Mouse (Mus musculus) ES-Bruce4 (cell line): ENCODE data around the gene Ptprg. TPM values are rescaled to one million over a fixed set of nuclear protein-coding genes. Genes with fewer than 3 reads are reported as not detected.

ENCODE experiments used
- H3K27ac ChIP-seq: 2 replicates; pipeline ENCODE4 v1.5.1; 2012; ENCODE audit warnings: low read length, inconsistent platforms; ENCODE audit not compliant: insufficient read depth
- H3K27me3 ChIP-seq: 2 replicates; pipeline ENCODE4 v1.6.1; 2012; ENCODE audit warnings: mild to moderate bottlenecking, low read length, inconsistent platforms; ENCODE audit not compliant: control insufficient read depth, poor library complexity, insufficient read depth, severe bottlenecking
- H3K36me3 ChIP-seq: 2 replicates; pipeline ENCODE4 v1.6.1; 2012; ENCODE audit warnings: inconsistent platforms, mild to moderate bottlenecking, low read length, moderate library complexity; ENCODE audit not compliant: control insufficient read depth, poor library complexity, insufficient read depth, severe bottlenecking
- H3K4me1 ChIP-seq: one replicate; pipeline ENCODE4 v1.8.1; 2011; ENCODE audit warnings: low read length; ENCODE audit not compliant: control insufficient read depth, insufficient read depth
- H3K4me3 ChIP-seq: 2 replicates; pipeline ENCODE4 v1.5.1; 2011; ENCODE audit warnings: low read depth, mild to moderate bottlenecking, low read length
- H3K9ac ChIP-seq: 2 replicates; pipeline ENCODE4 v1.6.1; 2012; ENCODE audit warnings: low read depth, mild to moderate bottlenecking, inconsistent platforms; ENCODE audit not compliant: poor library complexity, severe bottlenecking
- H3K9me3 ChIP-seq: replicated peaks from 2 replicates; pipeline ENCODE4 v1.6.1; 2012; ENCODE audit warnings: mild to moderate bottlenecking, low read length, inconsistent platforms; ENCODE audit not compliant: control insufficient read depth, poor library complexity, insufficient read depth, severe bottlenecking
- CTCF ChIP-seq: IDR thresholded peaks from one replicate; pipeline ENCODE4 v1.8.1; 2011; ENCODE audit warnings: low read depth, low read length
- EP300 ChIP-seq: IDR thresholded peaks from 2 replicates; pipeline ENCODE4 v1.6.1; 2011; ENCODE audit warnings: low read depth, low read length; ENCODE audit not compliant: insufficient read depth
- POLR2A ChIP-seq: IDR thresholded peaks from one replicate; pipeline ENCODE4 v1.8.1; 2011; ENCODE audit warnings: low read length; ENCODE audit not compliant: insufficient read depth
- polyA plus RNA-seq: library from polyadenylated mRNA; stranded (reverse); fragments of >200 nt; gene quantifications from 2 replicates; pipeline ENCODE4 v1.2.4, GENCODE M21; 2011; ENCODE audit warnings: low read depth; ENCODE audit not compliant: missing spikeins, insufficient read depth, insufficient read length

Gene Ptprg
- polyA plus RNA-seq, 1 experiment = 27.4 TPM

DNA sequence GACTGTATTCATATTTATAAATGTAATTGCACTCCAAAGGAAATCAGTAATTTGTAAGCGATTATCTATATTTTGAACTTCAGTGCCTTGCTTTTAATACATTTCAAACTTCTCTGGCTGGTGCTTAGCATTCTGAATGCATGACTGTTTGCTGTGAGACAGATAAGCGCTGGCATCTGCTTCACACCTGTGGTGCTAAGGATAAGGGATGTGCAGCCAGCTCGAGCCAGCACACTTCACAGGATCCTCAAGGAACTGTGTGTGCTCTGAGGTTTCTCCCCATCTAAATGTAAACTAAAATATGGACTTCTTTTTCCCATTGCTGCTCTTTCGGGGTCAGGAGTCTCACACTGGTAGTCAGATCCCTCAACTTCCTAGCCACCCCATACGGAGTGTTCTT is 458.4 kb downstream of the Ptprg start:
- no peaks in the 10 kb centered on the region for H3K9me3 ChIP-seq
- H3K27ac ChIP-seq = no peak overlapping the region
- no peaks in the 10 kb centered on the region for H3K27me3 ChIP-seq
- no peak overlapping the region for H3K4me3 ChIP-seq
- H3K9ac ChIP-seq = no peak overlapping the region
- TF ChIP-seq POLR2A (no peak), CTCF (no peak), EP300 (no peak)
- H3K36me3 ChIP-seq = no peaks in the 10 kb centered on the region
- no peaks in the 10 kb centered on the region for H3K4me1 ChIP-seq

DNA sequence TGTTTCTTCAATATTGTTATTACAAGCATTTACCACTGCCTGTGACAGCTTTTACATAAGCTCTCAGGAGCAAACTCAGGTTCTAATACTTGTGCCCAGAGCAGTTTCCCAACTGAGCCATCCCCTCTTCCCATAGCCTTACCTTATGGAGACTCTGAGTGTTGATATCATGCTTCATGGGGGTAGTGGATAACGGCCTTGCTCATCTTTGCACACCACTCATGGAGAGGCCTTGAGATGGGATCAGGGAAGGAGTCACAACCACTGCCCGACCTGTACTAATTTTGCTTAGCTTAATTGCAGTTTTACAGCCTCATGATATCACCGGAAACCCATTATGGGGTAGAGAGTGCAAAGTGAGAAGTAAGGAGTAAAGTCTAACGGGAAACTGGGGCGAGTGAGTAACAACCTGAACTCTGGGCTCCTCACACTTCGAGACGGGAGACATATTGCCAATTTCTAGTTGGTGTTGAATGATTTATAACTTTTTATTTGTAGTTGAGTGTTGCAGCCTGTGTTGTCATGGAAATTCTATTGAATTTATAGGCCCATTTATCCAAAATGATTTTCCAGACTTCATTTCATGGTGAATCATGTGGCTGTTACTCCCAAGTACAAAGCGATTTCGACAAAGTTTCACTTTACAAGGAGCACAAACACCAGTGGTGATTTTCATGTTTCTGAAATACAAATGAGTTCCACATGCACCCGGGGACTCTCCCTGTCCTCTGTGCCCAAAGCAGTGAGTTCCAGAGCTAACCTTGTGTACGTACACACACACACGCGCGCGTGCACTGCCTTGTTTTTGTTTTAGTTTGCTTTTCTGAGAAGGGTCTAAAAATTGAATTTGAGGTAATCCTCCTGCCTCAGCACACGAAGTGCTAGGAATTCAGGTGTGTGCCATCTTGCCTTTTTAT is 472.7 kb downstream of the Ptprg start:
- H3K4me3 ChIP-seq = no peak overlapping the region
- TF ChIP-seq POLR2A (no peak), CTCF (no peak), EP300 (no peak)
- 0 out of 2 replicates have a peak, but pooled peaks cover 3% of the 10 kb centered on the region for H3K9me3 ChIP-seq
- H3K9ac ChIP-seq = no peak overlapping the region
- no peaks in the 10 kb centered on the region for H3K4me1 ChIP-seq
- no peak overlapping the region for H3K27ac ChIP-seq
- H3K36me3 ChIP-seq = no peaks in the 10 kb centered on the region
- H3K27me3 ChIP-seq = no peaks in the 10 kb centered on the region

DNA sequence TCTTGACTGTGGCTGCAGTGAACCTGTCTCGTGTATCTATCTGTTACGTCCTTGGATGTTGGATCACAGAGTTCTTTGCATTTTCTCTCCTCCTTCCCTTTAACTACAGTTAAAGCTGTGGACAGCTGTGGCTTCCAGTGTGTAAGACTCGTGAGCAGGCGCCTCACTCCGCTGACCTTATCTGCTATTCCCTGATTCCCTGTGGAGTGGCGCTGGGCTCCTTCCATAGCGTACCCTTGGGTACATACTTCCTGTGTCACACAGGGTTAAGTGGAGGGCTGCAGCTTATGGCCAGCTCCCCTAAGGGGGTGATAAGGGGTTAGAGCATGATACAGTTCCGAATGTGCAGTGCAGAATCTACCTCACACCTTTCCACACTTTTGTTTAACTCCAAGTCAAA is 473.9 kb downstream of the Ptprg start:
- Histone ChIP-seq H3K4me1 (no peaks in the 10 kb centered on the region), H3K9ac (no peak overlapping the region), H3K27me3 (no peaks in the 10 kb centered on the region), H3K4me3 (no peak overlapping the region), H3K27ac (no peak overlapping the region), H3K9me3 (0 out of 2 replicates have a peak, but pooled peaks cover 3% of the 10 kb centered on the region), H3K36me3 (no peaks in the 10 kb centered on the region)
- TF ChIP-seq EP300 (no peak), CTCF (no peak), POLR2A (no peak)

DNA sequence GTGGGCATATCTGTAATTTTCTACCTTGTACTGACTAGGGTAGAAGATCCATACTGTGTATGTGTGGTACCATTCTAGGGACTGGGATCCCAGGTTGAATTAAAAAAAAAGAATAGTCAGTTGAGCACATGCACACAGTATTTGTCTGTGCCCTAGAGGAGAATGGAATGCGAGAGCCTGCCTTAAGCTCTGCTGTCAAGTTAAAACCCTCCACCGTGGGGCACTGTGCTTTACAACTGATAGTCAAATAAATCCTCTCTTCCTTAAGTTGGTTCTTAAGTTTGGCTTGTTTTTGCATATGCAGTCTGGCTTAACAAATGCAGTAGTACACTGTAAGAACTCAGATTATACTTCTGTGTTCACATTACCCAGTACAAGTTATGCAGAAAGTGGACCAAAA is 476.6 kb downstream of the Ptprg start:
- H3K27ac ChIP-seq = no peak overlapping the region
- 0 out of 2 replicates have a peak, but pooled peaks cover 3% of the 10 kb centered on the region for H3K9me3 ChIP-seq
- H3K36me3 ChIP-seq = no peaks in the 10 kb centered on the region
- no peak for TF ChIP-seq CTCF
- TF ChIP-seq POLR2A = no peak
- TF ChIP-seq EP300 = no peak
- H3K4me1 ChIP-seq = no peaks in the 10 kb centered on the region
- H3K27me3 ChIP-seq = no peaks in the 10 kb centered on the region
- no peak overlapping the region for H3K9ac ChIP-seq
- H3K4me3 ChIP-seq = no peak overlapping the region

DNA sequence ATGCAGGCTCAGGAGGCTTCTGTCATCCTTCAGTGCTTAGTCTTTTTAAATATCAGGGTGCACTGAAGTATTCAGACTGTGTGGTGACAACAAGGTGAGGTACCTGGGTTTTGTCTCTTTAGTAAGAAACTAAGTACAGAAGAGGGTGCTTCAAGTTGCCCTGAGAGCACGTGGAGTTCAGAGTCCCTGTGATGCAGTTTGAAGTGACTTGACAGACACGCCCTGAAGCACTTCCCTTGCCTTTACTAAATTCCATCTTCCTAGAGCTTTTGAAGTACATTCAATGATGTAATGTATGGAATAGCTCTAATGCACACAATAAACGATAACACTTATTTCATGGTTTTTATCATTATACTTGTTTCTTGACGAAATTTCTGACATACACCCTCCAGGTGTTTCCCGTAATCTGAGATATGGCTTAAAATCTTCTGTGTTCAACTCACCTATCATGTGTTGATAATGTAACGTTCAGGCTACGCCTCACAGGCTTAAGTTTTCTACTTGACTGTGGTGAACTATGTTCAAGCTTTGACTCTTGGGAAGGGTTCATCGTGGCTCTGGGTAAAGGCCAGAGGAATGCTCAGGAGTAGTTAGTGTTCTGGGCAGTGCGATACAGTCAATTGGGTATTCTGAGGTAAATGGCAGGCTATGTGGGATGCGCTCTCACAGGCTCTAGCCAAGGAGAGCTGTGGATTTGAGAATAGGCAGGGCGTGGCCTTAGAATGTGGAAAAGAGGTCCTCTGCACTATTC is 483.4 kb downstream of the Ptprg start:
- Histone ChIP-seq H3K27me3 (no peaks in the 10 kb centered on the region), H3K4me1 (no peaks in the 10 kb centered on the region), H3K9me3 (no peaks in the 10 kb centered on the region), H3K4me3 (no peak overlapping the region), H3K9ac (no peak overlapping the region), H3K27ac (no peak overlapping the region), H3K36me3 (no peaks in the 10 kb centered on the region)
- TF ChIP-seq CTCF (no peak), POLR2A (no peak)

DNA sequence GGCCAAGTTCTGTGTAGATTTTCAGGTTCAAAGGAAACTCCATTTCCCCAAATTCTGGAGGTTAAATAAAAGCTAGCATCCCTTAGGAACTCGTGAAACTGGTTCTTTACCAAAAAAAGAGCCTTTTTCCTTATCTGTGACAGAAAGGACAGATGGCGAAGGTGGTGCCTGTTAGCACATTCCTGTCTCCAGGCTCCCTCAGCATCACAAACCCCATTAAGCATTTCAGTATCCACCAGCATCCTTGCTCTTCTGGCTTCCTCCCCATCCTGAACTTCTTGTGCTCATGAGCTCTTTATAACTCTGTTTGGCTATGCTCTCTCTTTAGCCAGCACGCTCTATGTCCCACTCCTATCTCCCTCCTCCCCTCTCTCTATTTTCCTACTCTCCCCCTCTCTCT is 486.4 kb downstream of the Ptprg start:
- no peaks in the 10 kb centered on the region for H3K27me3 ChIP-seq
- no peaks in the 10 kb centered on the region for H3K9me3 ChIP-seq
- no peak overlapping the region for H3K27ac ChIP-seq
- H3K9ac ChIP-seq = no peak overlapping the region
- TF ChIP-seq CTCF (no peak), EP300 (no peak), POLR2A (no peak)
- no peak overlapping the region for H3K4me3 ChIP-seq
- H3K36me3 ChIP-seq = no peaks in the 10 kb centered on the region
- no peaks in the 10 kb centered on the region for H3K4me1 ChIP-seq
